Mouse (Mus musculus) cerebellum, adult 2 months (tissue): Measurements from ENCODE around the gene Ctcf.

Experiments used
- CTCF ChIP-seq: fragments of 200-500 bp; IDR thresholded peaks from 2 replicates; pipeline ENCODE4 v1.5.1; 2011; ENCODE audit warnings: low read depth, mild to moderate bottlenecking, control low read depth, low read length, moderate library complexity, borderline replicate concordance; ENCODE audit not compliant: insufficient read depth
- POLR2A ChIP-seq: fragments of 200-500 bp; IDR thresholded peaks from 2 replicates; pipeline ENCODE4 v1.6.1; 2011; ENCODE audit warnings: low read length, control low read depth, borderline replicate concordance; ENCODE audit not compliant: insufficient read depth

- TF ChIP-seq POLR2A (no peak), CTCF (no peak)
Measured at GRCm38 (mm10) chr8:105638510-105638909, 2.1 kb downstream of the Ctcf start.
